Mouse (Mus musculus) brain, embryonic 14.5 days (tissue): ENCODE measurements around the gene Zfp488.

Experiments used
- CTCF ChIP-seq: fragments of 200-500 bp; IDR thresholded peaks from 2 replicates; pipeline ENCODE4 v1.5.1; 2012; ENCODE audit warnings: inconsistent platforms, mild to moderate bottlenecking, moderate library complexity, borderline replicate concordance; ENCODE audit not compliant: insufficient read depth, insufficient read length; ENCODE audit errors: extremely low read depth
- POLR2A ChIP-seq: fragments of 200-500 bp; IDR thresholded peaks from 2 replicates; pipeline ENCODE4 v1.6.1; 2012; ENCODE audit warnings: mild to moderate bottlenecking, inconsistent platforms, borderline replicate concordance; ENCODE audit not compliant: poor library complexity, insufficient read depth, insufficient read length, severe bottlenecking; ENCODE audit errors: extremely low read depth

- TF ChIP-seq CTCF (no peak), POLR2A (no peak)
These were observed 15.1 kb upstream of the Zfp488 start for GRCm38 (mm10) chr14:33993521-33994289.
